Mouse (Mus musculus): ENCODE results near the gene Lrrc45. TPM values are rescaled to one million over a fixed set of nuclear protein-coding genes. Genes with fewer than 3 reads are reported as not detected.

Gene Lrrc45
- 13.7 and 15.6 TPM in 2 replicates for polyA plus RNA-seq (2012; rRNA removed)

GRCm38 (mm10) chr11:120713580-120714518, at the start of gene Lrrc45, which contains the start of gene Cenpx:
TSS of gene Lrrc45 (plus strand) at chr11:120713925.
TSS of gene Cenpx (minus strand) at chr11:120713738.

GRCm38 (mm10) chr11:120672687-120673593, 40.8 kb upstream of the Lrrc45 start, which contains the start of gene Aspscr1:
TSS of gene Aspscr1 (plus strand) at chr11:120672973.

GRCm38 (mm10) chr11:120721124-120722066, 7.7 kb downstream of the Lrrc45 start, which contains the start of gene Rac3:
TSS of gene Rac3 (plus strand) at chr11:120721470.

GRCm38 (mm10) chr11:120727169-120727527, 13.4 kb downstream of the Lrrc45 start, which contains the start of gene Dcxr:
TSS of gene Dcxr (minus strand) at chr11:120727281.

GRCm38 (mm10) chr11:120731858-120732680, 18.3 kb downstream of the Lrrc45 start, which contains the start of gene Cbr2:
TSS of gene Cbr2 (minus strand) at chr11:120732114.

GRCm38 (mm10) chr11:120762672-120763041, 48.9 kb downstream of the Lrrc45 start, which contains the start of gene Hmga1b:
TSS of gene Hmga1b (plus strand) at chr11:120762794.

Other genes starting within 250 kb of the Lrrc45 start
- gene Arl16, start 246.3 kb upstream of the Lrrc45 start, polyA plus RNA-seq (2012; rRNA removed): 7.5 and 11.8 TPM in 2 replicates
- 83.7 and 108 TPM in 2 replicates for gene Mrpl12, start 229.3 kb upstream of the Lrrc45 start, polyA plus RNA-seq (2012; rRNA removed)
- 158 and 235 TPM in 2 replicates for gene Slc25a10, start 222.1 kb upstream of the Lrrc45 start, polyA plus RNA-seq (2012; rRNA removed)
- 0.55 and 0.69 TPM in 2 replicates for gene Gcgr, start 183.2 kb upstream of the Lrrc45 start, polyA plus RNA-seq (2012; rRNA removed)
- 40.9 and 56.7 TPM in 2 replicates for gene Mcrip1, start 164.2 kb upstream of the Lrrc45 start, polyA plus RNA-seq (2012; rRNA removed)
- gene Ppp1r27, start 162.8 kb upstream of the Lrrc45 start, polyA plus RNA-seq (2012; rRNA removed): 1.6 and 1.8 TPM in 2 replicates
- 153 and 166 TPM in 2 replicates for gene P4hb, start 140.7 kb upstream of the Lrrc45 start, polyA plus RNA-seq (2012; rRNA removed)
- 426 and 509 TPM in 2 replicates for gene Arhgdia, start 132.3 kb upstream of the Lrrc45 start, polyA plus RNA-seq (2012; rRNA removed)
- 5.8 and 8.6 TPM in 2 replicates for gene Alyref, start 115.6 kb upstream of the Lrrc45 start, polyA plus RNA-seq (2012; rRNA removed)
- gene Anapc11, start 115.5 kb upstream of the Lrrc45 start, polyA plus RNA-seq (2012; rRNA removed): 72.4 and 94.8 TPM in 2 replicates
- gene Npb, start 105.4 kb upstream of the Lrrc45 start, polyA plus RNA-seq (2012; rRNA removed): 58.0 and 94.3 TPM in 2 replicates
- 138 and 161 TPM in 2 replicates for gene Pcyt2, start 96.0 kb upstream of the Lrrc45 start, polyA plus RNA-seq (2012; rRNA removed)
- 51.2 and 54.2 TPM in 2 replicates for gene Sirt7, start 88.7 kb upstream of the Lrrc45 start, polyA plus RNA-seq (2012; rRNA removed)
- gene Mafg, start 80.3 kb upstream of the Lrrc45 start, polyA plus RNA-seq (2012; rRNA removed): 21.0 and 21.3 TPM in 2 replicates
- 29.3 and 57.1 TPM in 2 replicates for gene Pycr1, start 70.2 kb upstream of the Lrrc45 start, polyA plus RNA-seq (2012; rRNA removed)
- 0.97 and 1.2 TPM in 2 replicates for gene Myadml2, start 65.8 kb upstream of the Lrrc45 start, polyA plus RNA-seq (2012; rRNA removed)
- gene Notum, start 52.8 kb upstream of the Lrrc45 start, polyA plus RNA-seq (2012; rRNA removed): 1.1 and 1.4 TPM in 2 replicates
- gene Aspscr1, start 41.0 kb upstream of the Lrrc45 start, polyA plus RNA-seq (2012; rRNA removed): 70.2 and 73.5 TPM in 2 replicates
- gene Cenpx, start 187 bp upstream of the Lrrc45 start, polyA plus RNA-seq (2012; rRNA removed): 41.1 and 48.0 TPM in 2 replicates
- gene Rac3, start 7.5 kb downstream of the Lrrc45 start, polyA plus RNA-seq (2012; rRNA removed): 7.0 and 10.6 TPM in 2 replicates
- 54.6 and 59.7 TPM in 2 replicates for gene Dcxr, start 13.4 kb downstream of the Lrrc45 start, polyA plus RNA-seq (2012; rRNA removed)
- 69.9 and 82.3 TPM in 2 replicates for gene Cbr2, start 18.2 kb downstream of the Lrrc45 start, polyA plus RNA-seq (2012; rRNA removed)
- 0.87 and 18.1 TPM in 2 replicates for gene Hmga1b, start 48.9 kb downstream of the Lrrc45 start, polyA plus RNA-seq (2012; rRNA removed)
- gene Rfng, start 70.3 kb downstream of the Lrrc45 start, polyA plus RNA-seq (2012; rRNA removed): 36.8 and 56.8 TPM in 2 replicates
- gene Gps1, start 70.3 kb downstream of the Lrrc45 start, polyA plus RNA-seq (2012; rRNA removed): 65.1 and 81.6 TPM in 2 replicates
- 16.7 and 20.0 TPM in 2 replicates for gene Dus1l, start 82.5 kb downstream of the Lrrc45 start, polyA plus RNA-seq (2012; rRNA removed)
- 320 and 400 TPM in 2 replicates for gene Fasn, start 110.6 kb downstream of the Lrrc45 start, polyA plus RNA-seq (2012; rRNA removed)
- gene Ccdc57, start 218.9 kb downstream of the Lrrc45 start, polyA plus RNA-seq (2012; rRNA removed): 0.17 and 0.57 TPM in 2 replicates
- gene Slc16a3, start 234.6 kb downstream of the Lrrc45 start, polyA plus RNA-seq (2012; rRNA removed): 7.7 and 11.7 TPM in 2 replicates

Measured in stomach, adult 2 months (tissue).